Mouse (Mus musculus): ENCODE results near the gene Kctd2.
"Not testable (repeated sequence)": the region's sequence is repeated elsewhere in the genome, so short reads cannot be mapped to it uniquely, and the experiment has no call there.

Gene Kctd2

GRCm38 (mm10) chr11:115439326-115439725, 19.4 kb downstream of the Kctd2 start:
- DNase-seq (ENCODE audit: low read depth, low spot score), result no peak

- DNase-seq (ENCODE audit: low read depth, low spot score), result no peak
These were observed 20.1 kb downstream of the Kctd2 start, which contains the start of gene Trim80 for GRCm38 (mm10) chr11:115439906-115440595. TSS of gene Trim80 (plus strand) at chr11:115440545.

- DNase-seq (ENCODE audit: low read depth, low spot score), result no peak
These were observed 21.5 kb downstream of the Kctd2 start for GRCm38 (mm10) chr11:115441417-115441816.

- no peak for DNase-seq (ENCODE audit: low read depth, low spot score)
These were observed 27.0 kb downstream of the Kctd2 start for GRCm38 (mm10) chr11:115446906-115447305.

- no peak for DNase-seq (ENCODE audit: low read depth, low spot score)
These were observed 27.5 kb downstream of the Kctd2 start for GRCm38 (mm10) chr11:115447321-115447885.

GRCm38 (mm10) chr11:115448075-115448474, 28.1 kb downstream of the Kctd2 start:
- DNase-seq (ENCODE audit: low read depth, low spot score), result no peak

GRCm38 (mm10) chr11:115448998-115449397, 29.1 kb downstream of the Kctd2 start:
- DNase-seq (ENCODE audit: low read depth, low spot score), result no peak

GRCm38 (mm10) chr11:115450176-115450575, 30.2 kb downstream of the Kctd2 start:
- DNase-seq (ENCODE audit: low read depth, low spot score), result no peak

- DNase-seq (ENCODE audit: low read depth, low spot score), result no peak
These were observed 31.9 kb downstream of the Kctd2 start for GRCm38 (mm10) chr11:115451781-115452241.

- no peak for DNase-seq (ENCODE audit: low read depth, low spot score)
These were observed 32.4 kb downstream of the Kctd2 start for GRCm38 (mm10) chr11:115452281-115452860.

- no peak for DNase-seq (ENCODE audit: low read depth, low spot score)
These were observed 33.4 kb downstream of the Kctd2 start for GRCm38 (mm10) chr11:115453306-115453705.

GRCm38 (mm10) chr11:115454822-115455221, 34.9 kb downstream of the Kctd2 start:
- not testable (repeated sequence) for DNase-seq (ENCODE audit: low read depth, low spot score)

- DNase-seq (ENCODE audit: low read depth, low spot score), result no peak
These were observed 35.7 kb downstream of the Kctd2 start for GRCm38 (mm10) chr11:115455619-115456018.

- DNase-seq (ENCODE audit: low read depth, low spot score), result no peak
These were observed 36.3 kb downstream of the Kctd2 start for GRCm38 (mm10) chr11:115456182-115456581.

GRCm38 (mm10) chr11:115457405-115457804, 37.5 kb downstream of the Kctd2 start:
- DNase-seq (ENCODE audit: low read depth, low spot score), result no peak

GRCm38 (mm10) chr11:115460976-115461375, 41.0 kb downstream of the Kctd2 start:
- DNase-seq (ENCODE audit: low read depth, low spot score), result no peak

GRCm38 (mm10) chr11:115461846-115462242, 41.9 kb downstream of the Kctd2 start:
- no peak for DNase-seq (ENCODE audit: low read depth, low spot score)

GRCm38 (mm10) chr11:115462243-115462891, 42.4 kb downstream of the Kctd2 start, which contains the start of gene Slc16a5:
TSS of gene Slc16a5 (plus strand) at chr11:115462474.
- no peak for DNase-seq (ENCODE audit: low read depth, low spot score)

- DNase-seq (ENCODE audit: low read depth, low spot score), result no peak
These were observed 43.5 kb downstream of the Kctd2 start for GRCm38 (mm10) chr11:115463397-115463796.

GRCm38 (mm10) chr11:115464851-115465250, 44.9 kb downstream of the Kctd2 start:
- DNase-seq (ENCODE audit: low read depth, low spot score), result no peak

GRCm38 (mm10) chr11:115467217-115467618, 47.3 kb downstream of the Kctd2 start:
- no peak for DNase-seq (ENCODE audit: low read depth, low spot score)

GRCm38 (mm10) chr11:115472183-115472582, 52.3 kb downstream of the Kctd2 start:
- DNase-seq (ENCODE audit: low read depth, low spot score), result no peak

Data from c-Kit-negative CD71-positive TER-119-positive erythroid progenitor cells, embryonic 14.5 days (primary cell).